Mouse (Mus musculus) natural killer cell, adult 2 months (primary cell): Measurements from ENCODE around the gene Myo15.
"Not testable (repeated sequence)": the region's sequence is repeated elsewhere in the genome, so short reads cannot be mapped to it uniquely, and the experiment has no call there.

ENCODE experiments used
- DNase-seq, 2 experiments: peaks; one replicate each; pipeline ENCODE4 v3.0.0; 2022; ENCODE audit warnings: low spot score in 2 of 2

Gene Myo15

DNA sequence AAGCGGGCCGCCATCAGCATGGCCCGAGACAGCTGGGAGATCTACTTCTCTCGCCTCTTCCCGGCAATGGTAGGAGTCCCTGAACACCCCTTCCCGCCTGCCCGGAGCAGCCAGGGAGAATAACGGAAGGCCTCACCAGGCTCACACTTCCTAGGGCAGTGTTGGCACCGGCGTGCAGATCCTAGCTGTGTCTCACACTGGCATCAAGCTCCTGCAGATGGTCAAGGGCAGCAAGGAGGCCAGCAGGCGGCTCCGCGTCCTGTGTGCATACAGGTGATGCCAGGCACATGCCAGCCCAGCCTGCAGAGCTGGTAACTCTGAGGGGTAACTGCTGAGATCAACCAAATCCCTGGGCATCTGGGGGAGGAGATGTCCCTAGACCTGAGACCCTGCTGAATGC, 38.1 kb downstream of the Myo15 start:
- no peak for DNase-seq

DNA sequence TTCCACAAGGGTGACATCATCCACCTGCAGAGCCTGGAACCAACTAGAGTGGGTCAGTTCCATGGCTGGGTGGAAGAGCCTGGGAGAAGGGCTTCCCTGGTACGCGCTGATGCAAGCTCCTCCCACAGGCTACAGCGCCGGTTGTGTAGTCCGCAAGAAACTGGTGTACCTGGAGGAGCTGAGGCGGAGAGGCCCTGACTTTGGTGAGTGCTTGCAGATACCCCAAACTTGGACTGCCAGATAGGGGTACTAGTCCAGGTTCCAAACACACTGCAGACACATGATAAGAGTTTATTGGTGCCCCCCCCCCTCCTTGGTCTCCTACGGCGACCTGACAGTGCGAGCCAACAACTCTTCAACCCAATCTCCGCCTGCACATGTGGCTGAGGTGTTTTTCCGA, 39.8 kb downstream of the Myo15 start:
- no peak for DNase-seq

GRCm38 (mm10) chr11:60509500-60509899, 40.4 kb downstream of the Myo15 start:
- no peak for DNase-seq

DNA sequence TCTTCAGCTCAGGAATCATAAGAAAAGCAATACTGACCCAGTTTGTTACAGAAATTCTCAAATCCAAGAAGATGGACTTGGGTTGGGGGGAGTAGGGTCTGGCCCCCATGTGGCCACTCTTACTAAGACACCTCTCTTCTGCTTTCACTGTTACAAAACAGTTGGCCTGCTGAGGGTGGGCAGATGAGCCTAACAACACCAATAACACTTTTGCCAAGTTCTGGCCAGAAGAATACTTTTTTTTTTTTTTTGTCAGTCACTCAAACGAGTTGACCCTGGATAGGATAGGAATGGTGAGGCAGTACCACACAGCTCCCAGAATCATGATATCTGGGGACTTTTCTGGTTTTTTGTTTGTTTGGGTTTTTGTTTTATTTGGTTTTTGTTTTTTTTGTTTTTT, 42.8 kb downstream of the Myo15 start:
- no peak for DNase-seq

DNA sequence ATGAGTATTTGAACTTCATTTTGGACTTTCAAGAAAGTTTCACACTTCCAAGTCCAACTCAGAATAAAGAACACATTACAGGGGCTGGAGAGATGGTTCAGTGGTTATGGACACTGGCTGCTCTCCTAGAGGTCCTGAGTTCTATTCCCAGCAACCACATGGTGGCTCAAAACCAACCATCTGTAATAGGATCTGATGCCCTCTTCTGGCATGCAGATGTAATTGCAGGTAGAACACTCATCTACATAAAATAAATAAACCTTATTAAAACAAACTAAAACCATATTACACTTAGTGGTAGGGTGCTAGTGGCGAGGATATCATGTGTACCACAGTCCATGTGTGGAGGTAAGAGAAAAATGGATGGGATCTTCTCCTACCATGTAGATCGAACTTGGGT, 43.4 kb downstream of the Myo15 start:
- no peak for DNase-seq

GRCm38 (mm10) chr11:60514941-60515340, 45.8 kb downstream of the Myo15 start:
- no peak for DNase-seq

- no peak for DNase-seq
These were observed 49.2 kb downstream of the Myo15 start for GRCm38 (mm10) chr11:60518305-60518704.

- no peak for DNase-seq
These were observed 52.9 kb downstream of the Myo15 start for GRCm38 (mm10) chr11:60522027-60522426.

DNA sequence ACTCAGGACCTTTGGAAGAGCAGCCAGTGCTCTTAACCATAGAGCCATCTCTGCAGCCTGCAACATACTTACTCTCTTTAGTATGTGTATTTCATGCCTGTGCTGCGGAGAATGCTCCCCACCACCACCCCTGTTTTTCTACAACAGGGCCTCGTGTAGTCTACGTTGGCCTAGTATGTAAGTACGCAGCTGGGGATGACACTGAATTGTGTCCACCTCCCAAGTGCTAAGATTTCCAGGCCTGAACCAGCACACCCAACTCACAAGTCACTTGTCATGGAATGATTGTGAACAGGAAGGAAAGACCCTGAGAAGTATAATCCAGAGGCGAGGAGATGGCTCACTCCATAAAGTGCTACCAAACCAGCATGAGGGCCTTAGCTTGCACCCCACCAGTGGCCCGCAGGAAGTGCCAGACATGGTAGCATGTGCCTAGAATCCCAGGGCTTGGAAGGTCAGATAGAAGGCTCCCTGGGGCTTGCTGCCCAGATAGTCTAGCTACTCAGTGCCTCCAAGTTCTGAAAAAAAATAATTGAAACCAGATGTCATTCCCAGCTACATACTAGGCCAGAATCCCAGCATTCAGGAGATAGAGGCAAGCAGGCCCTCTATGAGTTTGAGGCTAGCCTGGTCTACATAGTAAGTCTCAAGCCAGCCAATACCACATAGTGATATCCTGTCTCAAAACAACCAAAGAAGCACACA, 53.7 kb downstream of the Myo15 start:
- no peak for DNase-seq

DNA sequence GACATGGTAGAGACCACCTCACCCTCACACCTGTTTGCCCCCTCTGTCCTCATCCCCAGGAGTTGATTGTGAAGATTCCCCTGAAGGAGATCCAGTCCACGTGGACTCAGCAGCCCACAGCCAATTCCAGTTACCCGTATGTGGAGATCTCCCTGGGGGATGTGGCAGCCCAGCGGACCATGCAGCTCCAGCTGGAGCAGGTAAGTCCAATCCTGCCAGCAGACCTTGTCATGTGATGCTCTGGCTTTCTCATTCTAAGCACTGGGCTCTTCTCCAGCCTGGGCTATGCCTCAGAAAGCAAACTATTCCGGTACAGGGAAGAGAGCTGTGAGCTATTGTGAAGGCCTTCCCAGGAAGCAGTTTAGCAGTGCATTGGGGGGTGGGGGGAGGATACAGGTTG, 57.3 kb downstream of the Myo15 start:
- DNase-seq: no peak

- DNase-seq: no peak
These were observed 66.5 kb downstream of the Myo15 start for GRCm38 (mm10) chr11:60535676-60536075.

GRCm38 (mm10) chr11:60536180-60536858, 67.2 kb downstream of the Myo15 start, which contains the start of gene Alkbh5:
Gene Alkbh5, plus strand, starts transcription at chr11:60536381.
- DNase-seq: no peak

GRCm38 (mm10) chr11:60536859-60537467, 67.8 kb downstream of the Myo15 start:
- DNase-seq: peak in 1 of 2 experiments; percentile 79

DNA sequence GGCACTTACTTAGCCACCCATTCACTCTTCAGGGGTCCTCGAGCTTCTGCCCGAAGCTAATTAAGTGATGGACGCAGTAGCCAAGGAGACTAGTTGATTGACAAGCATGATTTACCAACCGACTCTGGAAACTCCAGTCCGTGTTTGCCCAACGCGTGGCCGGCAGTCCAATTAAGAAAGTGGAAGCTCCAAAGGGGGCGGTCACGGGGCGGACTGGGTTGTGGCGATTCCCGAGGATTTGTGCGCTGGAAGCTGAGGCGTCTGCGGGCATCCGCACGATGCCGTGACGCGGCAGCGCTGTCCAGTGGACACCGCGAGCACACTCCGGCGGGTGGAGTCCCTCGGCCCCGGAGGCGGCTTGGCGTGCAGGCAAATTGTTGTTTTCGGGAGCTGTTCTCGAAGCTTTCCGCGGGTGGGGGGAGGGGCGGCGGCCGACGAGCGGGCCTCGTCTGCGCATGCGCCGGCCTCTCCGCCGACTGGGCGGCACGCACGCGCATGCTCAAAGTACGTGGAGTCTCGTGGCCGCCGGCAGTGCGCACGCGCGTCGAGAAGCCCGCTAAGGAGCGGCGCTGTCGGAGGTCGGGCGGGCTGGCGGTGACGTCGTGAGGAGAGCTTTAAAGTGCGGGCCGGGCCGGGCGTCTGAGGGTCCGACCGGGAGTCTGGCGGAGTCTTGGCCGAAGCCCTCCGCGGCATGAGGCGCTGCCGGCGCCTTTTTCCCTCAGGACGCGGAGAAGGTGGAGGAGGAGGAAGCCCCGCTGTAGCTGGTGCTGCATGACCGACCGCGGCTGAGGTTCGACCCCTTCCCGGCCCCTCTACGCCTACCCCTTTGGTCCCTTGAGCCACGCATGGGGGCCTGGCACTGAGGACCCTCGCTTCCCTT, 68.6 kb downstream of the Myo15 start:
- peak; percentile 90 to 93 for DNase-seq

- DNase-seq: peak; percentile 28 to 31
These were observed 69.5 kb downstream of the Myo15 start for GRCm38 (mm10) chr11:60538371-60539281.

- no peak for DNase-seq
These were observed 70.4 kb downstream of the Myo15 start for GRCm38 (mm10) chr11:60539540-60539939.

GRCm38 (mm10) chr11:60540002-60540610, 71.0 kb downstream of the Myo15 start:
- no peak for DNase-seq

GRCm38 (mm10) chr11:60540761-60541160, 71.6 kb downstream of the Myo15 start:
- DNase-seq: no peak

- no peak for DNase-seq
These were observed 72.7 kb downstream of the Myo15 start for GRCm38 (mm10) chr11:60541831-60542230.

DNA sequence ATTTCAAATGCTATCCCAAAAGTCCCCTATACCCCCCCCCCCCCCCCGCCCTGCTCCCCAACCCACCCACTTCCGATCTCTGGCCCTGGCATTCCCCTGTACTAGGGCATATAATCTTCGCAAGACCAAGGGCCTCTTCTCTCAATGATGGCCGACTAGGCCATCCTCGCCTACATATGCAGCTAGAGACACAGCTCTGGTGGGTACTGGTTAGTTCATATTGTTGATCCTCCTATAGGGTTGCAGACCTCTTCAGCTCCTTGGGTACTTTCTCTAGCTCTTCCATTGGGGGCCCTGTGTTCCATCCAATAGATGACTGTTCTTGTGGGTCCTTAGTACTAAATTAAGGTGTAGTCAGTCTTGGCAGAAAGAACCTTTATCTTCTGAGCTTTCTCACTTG, 74.1 kb downstream of the Myo15 start:
- DNase-seq: not testable (repeated sequence)
